Mouse (Mus musculus) macrophage (primary cell): ENCODE data around the gene Pak4. TPM values are rescaled to one million over a fixed set of nuclear protein-coding genes. Genes with fewer than 3 reads are reported as not detected.

Experiments
- H3K27ac ChIP-seq: fragments of 350-480 bp; formaldehyde crosslinking; 2 replicates; pipeline ENCODE4 v1.9.0; 2021
- H3K36me3 ChIP-seq: fragments of 350-480 bp; formaldehyde crosslinking; 2 replicates; pipeline ENCODE4 v1.9.0; 2021; ENCODE audit errors: inconsistent target
- H3K4me3 ChIP-seq: fragments of 350-480 bp; formaldehyde crosslinking; 2 replicates; pipeline ENCODE4 v1.9.0; 2021; ENCODE audit errors: inconsistent target
- H3K79me2 ChIP-seq: fragments of 350-480 bp; formaldehyde crosslinking; 2 replicates; pipeline ENCODE4 v1.9.0; 2021; ENCODE audit errors: inconsistent target
- WGBS: methylation state at CpG from one replicate; pipeline ENCODE4 v1.1.7; 2026; ENCODE audit warnings: inconsistent platforms; ENCODE audit not compliant: missing documents; 5-methylcytosine and 5-hydroxymethylcytosine counted together
- polyA plus RNA-seq: library from polyadenylated mRNA; stranded (reverse); fragments of 250-400 nt; gene quantifications from 3 replicates; pipeline ENCODE4 v1.2.4, GENCODE M21; 2018; ENCODE audit warnings: inconsistent platforms

The Pak4 gene
- polyA plus RNA-seq, 1 experiment from 2014 or later, result 9.1 TPM

DNA sequence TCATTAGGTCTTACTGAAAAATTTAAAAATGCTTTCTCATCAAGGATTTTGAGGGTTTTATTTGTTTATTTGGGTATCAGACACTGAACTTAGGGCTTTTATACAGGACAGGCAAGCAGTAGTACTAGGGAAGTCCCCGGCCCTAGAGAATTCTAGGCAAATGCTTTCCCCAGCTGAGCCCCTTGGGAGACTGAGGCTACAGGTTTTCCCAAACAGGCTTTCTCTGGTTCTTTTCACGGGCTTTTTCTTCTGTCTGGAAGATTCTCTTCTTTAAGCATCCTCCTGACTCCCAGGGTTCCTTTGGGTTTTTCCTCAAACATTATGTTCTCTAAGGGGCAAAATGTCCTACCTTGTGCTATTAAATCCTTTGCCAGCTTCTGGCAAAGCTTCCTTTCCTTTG, 966 bp upstream of the Pak4 start:
- Histone ChIP-seq H3K36me3 (no peaks in the 10 kb centered on the region), H3K27ac (no peak overlapping the region), H3K79me2 (peaks cover 38% of the 10 kb centered on the region), H3K4me3 (no peak overlapping the region)
- 70% methylated on average over 2 of the region's 2 CpGs for WGBS

DNA sequence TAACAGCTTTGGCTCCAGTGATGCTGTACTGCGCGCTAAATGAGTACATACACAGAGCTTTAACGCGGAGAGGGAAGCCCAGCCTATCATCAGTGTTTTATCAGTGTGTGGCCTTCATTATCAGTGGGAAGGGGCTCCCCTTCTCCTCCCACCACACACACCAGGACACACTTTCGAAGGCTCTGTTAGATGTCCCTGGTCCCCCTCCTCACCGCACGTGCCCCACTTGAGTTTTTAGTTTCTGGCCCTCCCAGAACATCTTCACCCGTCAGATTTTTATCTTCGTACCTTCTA, 761 bp downstream of the Pak4 start:
- Histone ChIP-seq H3K4me3 (peak overlapping the region; percentile 69), H3K36me3 (no peaks in the 10 kb centered on the region), H3K79me2 (peaks cover 56% of the 10 kb centered on the region), H3K27ac (peak overlapping the region; percentile 50)
- 47% methylated on average over 9 of the region's 9 CpGs for WGBS

- H3K4me3 ChIP-seq, result peak overlapping the region; percentile 69
- H3K36me3 ChIP-seq, result no peaks in the 10 kb centered on the region
- WGBS, result 79% methylated on average over 20 of the region's 20 CpGs
- H3K79me2 ChIP-seq, result peaks cover 61% of the 10 kb centered on the region
- H3K27ac ChIP-seq, result no peak overlapping the region
These were observed 1.3 kb downstream of the Pak4 start for GRCm38 (mm10) chr7:28596436-28597276.

DNA sequence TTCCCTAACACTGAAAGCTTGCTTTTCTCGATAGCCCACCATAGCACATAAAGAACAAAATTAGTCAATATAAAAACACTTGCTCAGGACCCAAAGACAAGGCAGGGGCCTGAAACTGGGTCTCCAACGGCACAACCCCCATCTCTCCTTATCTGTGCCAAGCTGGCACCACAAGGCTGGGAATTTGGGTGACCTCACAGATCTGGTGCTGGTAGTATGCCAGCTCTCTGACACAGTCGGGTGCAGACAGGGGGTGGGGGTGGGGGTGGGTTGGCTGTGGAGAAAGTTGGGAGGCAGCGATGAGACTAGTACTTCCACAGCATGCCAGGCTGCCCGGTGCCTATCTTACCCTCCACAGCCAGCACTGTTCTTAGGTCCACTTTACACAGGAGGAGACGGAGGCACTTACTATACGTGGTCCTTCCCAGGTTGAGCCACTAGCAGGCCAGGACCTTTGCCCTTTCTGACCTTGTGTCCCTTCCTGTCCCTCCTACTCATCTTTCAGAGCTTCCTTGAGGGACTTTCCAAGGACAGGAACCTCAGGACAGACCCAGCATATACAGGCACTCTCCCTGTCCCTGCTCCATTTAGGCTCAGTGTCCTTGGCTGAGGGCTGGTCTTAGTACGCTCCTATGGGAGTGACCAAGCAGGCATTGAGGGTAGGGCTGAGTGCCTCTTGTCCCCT, 2.1 kb downstream of the Pak4 start:
- no peak overlapping the region for H3K4me3 ChIP-seq
- no peaks in the 10 kb centered on the region for H3K36me3 ChIP-seq
- WGBS, result 87% methylated on average over 8 of the region's 8 CpGs
- H3K27ac ChIP-seq, result no peak overlapping the region
- H3K79me2 ChIP-seq, result peaks cover 69% of the 10 kb centered on the region

DNA sequence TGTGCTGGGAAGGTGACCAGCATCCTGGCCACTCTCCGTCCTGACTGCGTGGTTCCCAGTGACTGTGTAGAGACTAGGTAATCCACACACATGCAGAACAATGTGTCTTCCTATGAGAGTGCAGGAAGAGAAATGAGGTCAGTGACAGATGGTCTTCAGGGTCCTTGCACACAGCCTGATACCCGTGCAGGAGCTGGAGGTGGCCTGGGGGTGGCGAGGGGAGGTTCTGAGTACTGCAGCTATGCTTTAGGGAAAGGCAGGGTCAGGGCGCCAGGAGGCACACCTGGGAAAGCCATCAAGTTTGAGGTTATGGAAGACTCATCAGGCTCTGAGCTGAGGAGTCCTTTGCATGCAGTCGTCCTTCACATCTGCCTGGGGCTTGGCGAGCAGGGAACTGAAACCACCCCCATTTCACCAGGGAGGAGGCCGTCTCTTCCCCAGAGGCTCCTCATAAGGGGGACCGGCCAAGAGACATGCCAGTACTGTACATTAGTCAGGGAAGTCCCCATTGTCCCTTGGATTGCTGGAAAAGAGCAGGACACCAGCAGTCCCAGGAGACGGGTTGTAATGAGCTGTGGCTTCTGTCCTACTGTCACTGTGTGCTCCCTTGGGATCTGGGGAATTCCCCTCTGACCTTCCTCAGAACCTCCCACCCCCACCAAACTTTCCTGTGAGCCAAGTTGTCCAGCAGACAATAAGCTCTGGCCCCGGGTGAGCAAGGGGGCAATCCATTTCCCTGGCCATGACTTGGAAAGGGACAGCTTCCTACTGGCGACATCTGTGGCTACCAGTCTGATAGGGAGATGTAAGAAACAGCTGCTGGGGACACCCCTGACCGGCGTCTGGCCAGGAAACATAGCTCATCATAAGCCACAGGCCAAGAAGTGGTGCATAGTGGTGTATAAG, 4.5 kb downstream of the Pak4 start:
- Histone ChIP-seq H3K79me2 (peaks cover 93% of the 10 kb centered on the region), H3K36me3 (no peaks in the 10 kb centered on the region), H3K27ac (no peak overlapping the region), H3K4me3 (no peak overlapping the region)
- WGBS, result 53% methylated on average over 14 of the region's 14 CpGs

- 100% methylated on average over 1 of the region's 1 CpGs for WGBS
- no peaks in the 10 kb centered on the region for H3K36me3 ChIP-seq
- no peak overlapping the region for H3K4me3 ChIP-seq
- H3K79me2 ChIP-seq, result peaks cover 100% of the 10 kb centered on the region
- H3K27ac ChIP-seq, result no peak overlapping the region
These were observed 6.1 kb downstream of the Pak4 start for GRCm38 (mm10) chr7:28591862-28592261.

- H3K79me2 ChIP-seq, result peaks cover 79% of the 10 kb centered on the region
- H3K36me3 ChIP-seq, result no peaks in the 10 kb centered on the region
- H3K4me3 ChIP-seq, result no peak overlapping the region
- H3K27ac ChIP-seq, result no peak overlapping the region
These were observed 10.3 kb downstream of the Pak4 start for GRCm38 (mm10) chr7:28587644-28588043.

DNA sequence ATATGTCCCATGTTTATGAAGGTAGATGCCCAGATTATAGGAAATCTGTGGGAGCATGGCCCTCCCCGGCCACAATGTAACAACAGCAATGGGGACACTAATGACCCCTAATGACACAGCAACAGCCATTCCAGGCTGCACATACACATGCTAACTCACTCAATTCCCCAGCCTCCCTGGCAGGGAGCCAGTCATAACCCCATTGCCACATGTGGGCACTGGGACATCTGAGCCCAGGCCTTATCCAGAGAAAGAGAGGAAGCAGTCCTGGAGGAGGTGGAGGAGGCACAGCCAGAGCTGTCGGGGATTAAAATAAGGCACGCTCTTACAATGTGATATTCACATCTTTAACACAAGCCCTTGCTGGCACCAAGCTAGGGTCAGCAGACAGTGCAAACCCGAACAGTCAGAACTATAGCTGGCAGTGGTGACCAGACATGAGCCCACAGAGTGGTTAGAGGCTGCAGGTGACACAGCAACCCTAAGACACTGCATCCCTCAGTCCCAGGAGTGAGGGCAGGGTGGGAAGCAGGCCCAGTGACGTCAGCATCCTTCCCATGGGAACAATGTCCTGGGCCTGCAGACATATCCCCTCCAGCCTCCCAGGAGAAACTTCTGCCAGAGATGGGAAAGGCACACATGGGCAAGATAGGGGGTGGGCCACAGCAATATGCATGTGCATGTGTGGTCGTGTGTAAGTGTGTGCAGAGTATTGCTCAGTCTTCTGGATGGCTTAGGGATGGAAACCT, 11.1 kb downstream of the Pak4 start:
- 85% methylated on average over 6 of the region's 6 CpGs for WGBS
- Histone ChIP-seq H3K4me3 (no peak overlapping the region), H3K27ac (no peak overlapping the region), H3K79me2 (peaks cover 79% of the 10 kb centered on the region), H3K36me3 (no peaks in the 10 kb centered on the region)

DNA sequence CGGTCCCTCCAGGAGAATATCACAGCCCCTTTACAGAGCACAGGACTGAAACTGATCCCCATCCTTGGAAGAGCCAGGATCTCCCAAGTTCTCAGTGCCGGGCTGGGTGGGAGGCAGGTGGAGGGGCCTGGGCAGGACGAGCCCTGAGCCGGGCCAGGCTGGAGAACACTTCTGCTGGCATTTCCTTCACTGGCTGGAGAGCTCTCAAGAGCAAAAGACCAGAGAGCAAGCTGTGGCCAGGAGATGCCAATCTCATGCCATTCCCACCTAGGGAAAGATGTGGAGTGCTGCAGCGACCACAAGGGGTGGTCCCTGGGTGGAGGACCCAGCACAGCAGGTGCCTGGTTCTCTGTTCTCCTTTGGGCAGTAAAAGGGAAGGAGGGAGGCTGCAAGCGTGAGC, 13.0 kb downstream of the Pak4 start:
- no peak overlapping the region for H3K27ac ChIP-seq
- H3K36me3 ChIP-seq, result no peaks in the 10 kb centered on the region
- H3K79me2 ChIP-seq, result peaks cover 78% of the 10 kb centered on the region
- no peak overlapping the region for H3K4me3 ChIP-seq
- 84% methylated on average over 6 of the region's 6 CpGs for WGBS

DNA sequence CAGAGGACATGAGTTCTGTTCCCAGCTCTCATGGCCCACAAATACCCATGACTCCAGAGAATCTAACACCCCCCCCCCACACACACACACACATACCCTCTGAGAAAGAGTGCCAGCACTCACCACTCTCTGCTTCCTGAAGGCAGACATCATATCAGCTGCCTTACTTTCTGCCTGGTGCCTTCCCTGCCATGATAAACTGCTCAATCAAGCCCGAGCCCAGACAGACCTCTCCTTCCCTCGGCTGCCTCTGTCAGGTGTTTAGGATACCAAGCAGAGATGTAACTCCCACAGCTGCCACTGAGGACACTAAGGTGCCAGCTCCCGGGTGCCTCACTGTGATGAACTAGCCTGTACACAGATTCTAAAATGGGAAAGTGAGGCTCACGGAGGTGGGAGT, 13.5 kb downstream of the Pak4 start:
- Histone ChIP-seq H3K36me3 (no peaks in the 10 kb centered on the region), H3K4me3 (no peak overlapping the region), H3K27ac (no peak overlapping the region), H3K79me2 (peaks cover 78% of the 10 kb centered on the region)
- 88% methylated on average over 4 of the region's 4 CpGs for WGBS

- Histone ChIP-seq H3K79me2 (peaks cover 78% of the 10 kb centered on the region; the same call in 1 of the 2 replicates), H3K36me3 (no peaks in the 10 kb centered on the region), H3K4me3 (no peak overlapping the region), H3K27ac (no peak overlapping the region)
- 43% methylated on average over 7 of the region's 8 CpGs for WGBS
These were observed 14.2 kb downstream of the Pak4 start for GRCm38 (mm10) chr7:28583570-28584344.

- H3K79me2 ChIP-seq, result peaks cover 78% of the 10 kb centered on the region; the same call in 1 of the 2 replicates
- H3K36me3 ChIP-seq, result no peaks in the 10 kb centered on the region
- no peak overlapping the region for H3K27ac ChIP-seq
- H3K4me3 ChIP-seq, result no peak overlapping the region
- WGBS, result 93% methylated on average over 11 of the region's 11 CpGs
These were observed 15.1 kb downstream of the Pak4 start for GRCm38 (mm10) chr7:28582841-28583240.

DNA sequence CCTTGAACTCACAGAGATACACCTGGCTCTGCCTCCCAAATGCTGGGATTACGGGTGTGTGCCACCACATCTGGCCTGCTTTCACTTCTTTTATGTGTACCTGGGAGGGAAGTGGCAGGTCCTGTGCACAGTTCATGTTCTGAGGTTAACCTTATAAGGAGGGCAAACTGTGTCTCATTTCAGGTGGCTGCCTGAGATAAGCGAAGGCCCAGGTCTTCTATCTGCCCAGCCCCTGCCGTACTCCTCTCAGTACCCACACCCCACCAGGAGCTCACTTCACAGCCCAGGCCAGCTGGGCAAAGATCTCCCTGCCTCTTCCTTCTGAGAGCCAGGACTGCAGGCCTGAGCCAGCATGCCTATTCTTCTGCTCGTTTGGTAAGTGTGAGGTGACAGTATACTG, 16.3 kb downstream of the Pak4 start:
- WGBS, result 84% methylated on average over 4 of the region's 4 CpGs
- Histone ChIP-seq H3K4me3 (no peak overlapping the region), H3K36me3 (no peaks in the 10 kb centered on the region), H3K27ac (no peak overlapping the region), H3K79me2 (peaks cover 78% of the 10 kb centered on the region; the same call in 1 of the 2 replicates)
